Mouse (Mus musculus): ENCODE measurements around the gene Gm45261.

Gm45261 gene

DNA sequence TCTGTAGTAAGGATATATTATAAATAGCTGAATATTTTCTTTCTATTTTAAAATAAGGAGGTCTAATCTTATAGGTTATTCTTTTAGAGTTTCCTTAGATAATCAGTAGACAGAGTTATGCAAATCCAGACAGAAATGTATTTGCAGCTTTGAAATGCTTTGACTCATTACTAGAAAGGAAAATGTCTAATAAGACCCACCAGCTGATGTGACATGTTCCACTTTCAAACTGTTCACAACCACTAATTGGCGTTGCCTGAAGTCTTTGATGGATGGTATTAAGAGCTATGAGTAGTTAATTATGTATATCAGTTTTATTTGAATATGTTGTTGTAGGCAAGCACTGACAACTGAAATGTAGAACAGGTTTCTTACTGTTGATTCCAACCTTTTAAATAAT, 1.3 kb downstream of the Gm45261 start:
- Histone ChIP-seq H3K36me3 (ENCODE audit: insufficient read depth, low read length) (no peaks in the 10 kb centered on the region), H3K27me3 (ENCODE audit: insufficient read depth, low read length) (no peaks in the 10 kb centered on the region), H3K9me3 (ENCODE audit: low read length) (no peaks in the 10 kb centered on the region), H3K4me1 (replicated peaks; ENCODE audit: low read depth, low read length) (no peaks in the 10 kb centered on the region), H3K4me3 (replicated peaks; ENCODE audit: low read length) (no peak overlapping the region)
- TF ChIP-seq POU5F1 (IDR thresholded peaks at IDR 0.05; ENCODE audit: borderline replicate concordance, low read length) (no peak), NANOG (IDR thresholded peaks at IDR 0.05; ENCODE audit: borderline replicate concordance, low read length) (no peak), CTCF (conservative IDR thresholded peaks at IDR 0.05; ENCODE audit: low read length) (no peak)

DNA sequence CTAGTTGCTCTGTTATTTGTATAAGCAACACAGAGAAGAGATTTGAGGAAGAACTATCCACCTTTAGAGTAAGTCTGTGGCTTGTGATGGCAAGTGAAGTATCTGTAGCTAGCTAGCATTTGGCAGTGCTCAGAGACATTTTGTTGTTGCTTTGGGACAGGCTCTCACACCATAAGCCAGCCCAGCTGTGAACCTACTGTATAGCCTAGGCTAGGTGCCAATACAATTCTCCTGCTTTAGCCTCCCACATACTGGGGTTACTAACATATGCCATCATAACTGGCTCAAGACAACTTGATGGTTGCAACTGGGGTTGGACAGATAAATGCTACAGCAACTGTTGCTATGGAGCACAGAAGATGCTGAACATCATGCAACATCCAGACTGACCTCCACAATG, 1.8 kb downstream of the Gm45261 start:
- H3K27me3 ChIP-seq (ENCODE audit: insufficient read depth, low read length) = no peaks in the 10 kb centered on the region
- H3K4me1 ChIP-seq (replicated peaks; ENCODE audit: low read depth, low read length) = no peaks in the 10 kb centered on the region
- H3K9me3 ChIP-seq (ENCODE audit: low read length) = no peaks in the 10 kb centered on the region
- H3K4me3 ChIP-seq (replicated peaks; ENCODE audit: low read length) = no peak overlapping the region
- no peaks in the 10 kb centered on the region for H3K36me3 ChIP-seq (ENCODE audit: insufficient read depth, low read length)
- no peak for TF ChIP-seq CTCF (conservative IDR thresholded peaks at IDR 0.05; ENCODE audit: low read length)
- TF ChIP-seq POU5F1 (IDR thresholded peaks at IDR 0.05; ENCODE audit: borderline replicate concordance, low read length) = no peak
- no peak for TF ChIP-seq NANOG (IDR thresholded peaks at IDR 0.05; ENCODE audit: borderline replicate concordance, low read length)

DNA sequence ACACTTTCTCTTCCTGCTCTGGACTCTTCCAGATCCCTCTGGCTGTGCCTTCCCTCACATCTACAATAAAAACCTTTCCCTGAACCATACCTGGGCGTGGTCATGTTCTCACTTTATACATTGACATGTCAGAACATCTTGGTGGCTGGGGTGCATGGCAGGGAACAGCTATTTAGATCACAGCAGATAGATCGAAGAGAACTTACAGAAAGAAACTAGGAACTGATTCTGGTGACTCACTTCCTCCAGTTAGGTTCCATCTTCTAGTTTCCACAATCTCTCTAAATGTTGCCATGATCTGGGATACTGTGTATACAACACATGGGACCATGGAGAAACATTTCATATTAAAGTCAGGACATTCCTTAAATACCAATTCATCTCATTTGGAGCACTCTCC, 7.3 kb downstream of the Gm45261 start:
- Histone ChIP-seq H3K9me3 (ENCODE audit: low read length) (no peaks in the 10 kb centered on the region), H3K4me3 (replicated peaks; ENCODE audit: low read length) (no peak overlapping the region), H3K4me1 (replicated peaks; ENCODE audit: low read depth, low read length) (no peaks in the 10 kb centered on the region), H3K36me3 (ENCODE audit: insufficient read depth, low read length) (no peaks in the 10 kb centered on the region), H3K27me3 (ENCODE audit: insufficient read depth, low read length) (no peaks in the 10 kb centered on the region)
- TF ChIP-seq POU5F1 (IDR thresholded peaks at IDR 0.05; ENCODE audit: borderline replicate concordance, low read length) = no peak
- TF ChIP-seq NANOG (IDR thresholded peaks at IDR 0.05; ENCODE audit: borderline replicate concordance, low read length) = no peak
- no peak for TF ChIP-seq CTCF (conservative IDR thresholded peaks at IDR 0.05; ENCODE audit: low read length)

DNA sequence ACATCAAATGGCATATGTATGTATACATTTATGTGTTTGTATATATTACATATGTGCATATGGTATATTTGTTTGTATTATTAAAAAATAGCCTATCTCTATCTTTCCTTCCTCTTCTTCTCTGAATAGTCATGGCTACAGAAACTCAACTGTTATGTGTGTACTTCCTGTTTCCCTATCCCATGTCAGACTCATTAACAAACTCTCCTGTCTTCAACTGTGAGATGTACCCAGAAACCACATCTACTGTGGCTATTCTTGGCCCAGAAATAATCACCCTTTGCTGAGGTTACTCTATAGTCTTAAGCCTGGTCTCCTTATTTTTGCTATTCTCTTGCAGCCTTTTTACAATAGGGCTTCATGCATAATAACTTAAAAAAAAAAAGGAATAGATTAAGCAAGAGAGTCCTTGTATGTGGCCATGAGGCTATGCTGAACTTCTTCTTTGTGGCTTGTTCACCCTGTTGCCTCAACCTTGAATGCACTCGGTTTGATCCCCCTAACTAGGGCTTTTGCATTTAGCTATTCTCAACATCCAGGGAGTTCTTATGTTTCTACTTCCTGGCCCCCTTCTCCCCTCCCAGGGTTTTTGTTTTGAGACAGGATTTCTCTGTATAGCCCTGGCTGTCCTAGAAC, 9.2 kb downstream of the Gm45261 start:
- TF ChIP-seq POU5F1 (IDR thresholded peaks at IDR 0.05; ENCODE audit: borderline replicate concordance, low read length) (no peak), NANOG (IDR thresholded peaks at IDR 0.05; ENCODE audit: borderline replicate concordance, low read length) (no peak), CTCF (conservative IDR thresholded peaks at IDR 0.05; ENCODE audit: low read length) (no peak)
- Histone ChIP-seq H3K4me1 (replicated peaks; ENCODE audit: low read depth, low read length) (no peaks in the 10 kb centered on the region), H3K9me3 (ENCODE audit: low read length) (no peaks in the 10 kb centered on the region), H3K4me3 (replicated peaks; ENCODE audit: low read length) (no peak overlapping the region), H3K27me3 (ENCODE audit: insufficient read depth, low read length) (no peaks in the 10 kb centered on the region), H3K36me3 (ENCODE audit: insufficient read depth, low read length) (no peaks in the 10 kb centered on the region)

DNA sequence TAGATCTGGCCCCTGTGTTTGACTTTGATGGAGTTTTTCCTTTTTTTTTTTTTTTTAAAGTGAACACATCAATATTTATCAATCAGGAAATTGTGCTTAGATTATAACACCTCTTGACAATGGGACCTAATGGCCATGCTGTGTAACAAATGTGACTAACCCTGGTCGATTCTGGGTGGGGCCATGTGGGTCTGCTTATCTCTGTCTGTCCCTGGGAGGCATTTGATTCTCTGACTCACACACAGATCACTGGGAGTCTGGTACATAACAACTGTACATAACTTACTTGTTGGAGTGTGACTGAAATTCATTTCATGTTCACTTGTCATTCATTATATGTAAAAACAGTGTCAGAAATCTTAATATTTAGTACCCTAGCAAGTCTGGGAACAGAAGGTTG, 13.7 kb downstream of the Gm45261 start:
- TF ChIP-seq POU5F1 (IDR thresholded peaks at IDR 0.05; ENCODE audit: borderline replicate concordance, low read length) (no peak), CTCF (conservative IDR thresholded peaks at IDR 0.05; ENCODE audit: low read length) (no peak), NANOG (IDR thresholded peaks at IDR 0.05; ENCODE audit: borderline replicate concordance, low read length) (no peak)
- no peaks in the 10 kb centered on the region for H3K27me3 ChIP-seq (ENCODE audit: insufficient read depth, low read length)

DNA sequence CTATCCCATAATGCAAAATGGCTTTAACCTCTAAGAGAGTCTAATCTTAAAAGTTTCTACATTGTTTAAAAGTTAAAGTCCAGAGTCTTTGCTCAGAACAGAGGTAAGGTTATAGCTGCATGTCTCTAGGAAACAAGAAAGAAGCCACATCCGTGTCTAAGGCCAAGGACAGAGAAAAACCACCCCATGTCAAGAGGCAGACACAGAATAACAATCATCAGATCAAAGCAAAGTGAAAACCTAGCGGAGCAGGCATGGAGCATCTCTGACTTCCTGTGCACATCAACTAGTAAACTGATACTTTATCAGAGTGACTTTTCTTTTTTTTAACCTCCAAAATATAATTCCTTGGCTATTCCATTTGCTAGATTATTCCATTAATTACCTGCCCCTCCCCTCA, 20.3 kb downstream of the Gm45261 start:
- no peaks in the 10 kb centered on the region for H3K36me3 ChIP-seq (ENCODE audit: insufficient read depth, low read length)
- H3K4me3 ChIP-seq (replicated peaks; ENCODE audit: low read length) = no peak overlapping the region
- H3K27me3 ChIP-seq (ENCODE audit: insufficient read depth, low read length) = no peaks in the 10 kb centered on the region
- TF ChIP-seq POU5F1 (IDR thresholded peaks at IDR 0.05; ENCODE audit: borderline replicate concordance, low read length) (no peak), CTCF (conservative IDR thresholded peaks at IDR 0.05; ENCODE audit: low read length) (no peak), NANOG (IDR thresholded peaks at IDR 0.05; ENCODE audit: borderline replicate concordance, low read length) (no peak)
- H3K4me1 ChIP-seq (replicated peaks; ENCODE audit: low read depth, low read length) = no peaks in the 10 kb centered on the region
- no peaks in the 10 kb centered on the region for H3K9me3 ChIP-seq (ENCODE audit: low read length)

More for the DNA sequence above, 13.7 kb downstream of the Gm45261 start:
- H3K4me1 ChIP-seq (replicated peaks; ENCODE audit: low read depth, low read length) = no peaks in the 10 kb centered on the region
- H3K4me3 ChIP-seq (replicated peaks; ENCODE audit: low read length) = no peak overlapping the region
- H3K36me3 ChIP-seq (ENCODE audit: insufficient read depth, low read length) = no peaks in the 10 kb centered on the region
- no peaks in the 10 kb centered on the region for H3K9me3 ChIP-seq (ENCODE audit: low read length)

DNA sequence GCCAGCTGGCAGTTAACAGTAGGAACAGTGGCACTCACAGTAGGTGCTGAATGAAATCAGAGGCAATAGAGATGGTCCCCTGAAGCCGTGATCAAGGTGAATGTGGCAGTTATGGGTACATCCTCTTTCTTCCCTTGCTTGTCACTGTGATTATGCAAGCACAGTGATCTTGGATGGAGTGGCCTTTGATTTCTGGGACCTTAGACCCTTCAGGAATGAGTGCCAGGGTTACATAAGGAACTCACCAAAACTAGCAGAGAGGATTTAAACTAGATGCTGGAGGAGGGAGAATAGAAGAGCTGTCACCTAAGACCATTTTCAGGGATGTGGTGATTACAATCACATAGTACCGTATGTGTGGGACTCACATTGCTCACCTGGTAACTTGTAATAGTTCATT, 22.7 kb downstream of the Gm45261 start:
- H3K4me3 ChIP-seq (replicated peaks; ENCODE audit: low read length) = no peak overlapping the region
- H3K4me1 ChIP-seq (replicated peaks; ENCODE audit: low read depth, low read length) = no peaks in the 10 kb centered on the region
- no peaks in the 10 kb centered on the region for H3K27me3 ChIP-seq (ENCODE audit: insufficient read depth, low read length)
- no peaks in the 10 kb centered on the region for H3K9me3 ChIP-seq (ENCODE audit: low read length)
- TF ChIP-seq NANOG (IDR thresholded peaks at IDR 0.05; ENCODE audit: borderline replicate concordance, low read length) = no peak
- TF ChIP-seq POU5F1 (IDR thresholded peaks at IDR 0.05; ENCODE audit: borderline replicate concordance, low read length) = no peak
- TF ChIP-seq CTCF (conservative IDR thresholded peaks at IDR 0.05; ENCODE audit: low read length) = no peak
- no peaks in the 10 kb centered on the region for H3K36me3 ChIP-seq (ENCODE audit: insufficient read depth, low read length)

DNA sequence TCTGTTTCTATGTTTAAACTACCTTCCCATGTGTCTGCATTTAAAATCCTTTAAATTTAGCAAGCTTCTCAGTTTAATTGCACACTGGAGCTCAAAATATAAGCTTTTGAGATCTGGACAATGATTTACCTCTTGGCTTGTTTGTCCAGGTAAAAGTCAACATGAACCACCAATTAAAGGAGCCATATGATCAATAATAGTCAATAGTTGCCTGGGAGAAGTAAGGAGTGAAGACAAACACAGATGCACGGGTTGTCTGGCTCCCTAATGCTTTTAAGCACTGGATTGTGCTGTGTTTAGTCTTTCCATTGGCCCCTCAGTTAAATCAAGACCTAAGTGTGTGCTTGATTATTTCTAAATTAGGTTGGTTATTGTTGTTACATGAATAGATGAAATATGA, 33.3 kb downstream of the Gm45261 start:
- H3K36me3 ChIP-seq (ENCODE audit: insufficient read depth, low read length) = no peaks in the 10 kb centered on the region

DNA sequence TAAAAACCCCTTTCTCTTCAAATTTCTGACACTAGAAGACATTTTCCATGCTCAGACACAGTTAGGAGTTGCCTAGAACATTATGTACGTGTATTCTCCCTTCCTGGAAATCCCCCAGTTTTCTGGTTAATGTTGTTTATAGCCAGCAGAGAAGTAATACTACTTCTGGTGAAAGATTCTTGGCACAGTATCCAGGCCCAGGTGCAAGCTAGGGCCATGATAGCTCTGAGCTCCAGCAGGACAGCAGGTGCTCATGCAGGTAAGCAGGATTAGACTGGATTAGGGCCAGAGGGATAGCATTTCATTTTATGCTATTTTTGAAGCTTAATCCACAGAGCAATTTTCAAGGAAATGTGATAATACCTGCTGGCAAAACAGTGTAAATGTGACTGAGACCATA, 33.8 kb downstream of the Gm45261 start:
- Histone ChIP-seq H3K9me3 (ENCODE audit: low read length) (no peaks in the 10 kb centered on the region), H3K4me1 (replicated peaks; ENCODE audit: low read depth, low read length) (no peaks in the 10 kb centered on the region), H3K27me3 (ENCODE audit: insufficient read depth, low read length) (no peaks in the 10 kb centered on the region), H3K4me3 (replicated peaks; ENCODE audit: low read length) (no peak overlapping the region), H3K36me3 (ENCODE audit: insufficient read depth, low read length) (no peaks in the 10 kb centered on the region)
- TF ChIP-seq NANOG (IDR thresholded peaks at IDR 0.05; ENCODE audit: borderline replicate concordance, low read length) (no peak), CTCF (conservative IDR thresholded peaks at IDR 0.05; ENCODE audit: low read length) (no peak), POU5F1 (IDR thresholded peaks at IDR 0.05; ENCODE audit: borderline replicate concordance, low read length) (no peak)

More for the DNA sequence above, 33.3 kb downstream of the Gm45261 start:
- H3K4me3 ChIP-seq (replicated peaks; ENCODE audit: low read length) = no peak overlapping the region
- no peaks in the 10 kb centered on the region for H3K4me1 ChIP-seq (replicated peaks; ENCODE audit: low read depth, low read length)
- no peaks in the 10 kb centered on the region for H3K9me3 ChIP-seq (ENCODE audit: low read length)
- TF ChIP-seq POU5F1 (IDR thresholded peaks at IDR 0.05; ENCODE audit: borderline replicate concordance, low read length) (no peak), NANOG (IDR thresholded peaks at IDR 0.05; ENCODE audit: borderline replicate concordance, low read length) (no peak)
- H3K27me3 ChIP-seq (ENCODE audit: insufficient read depth, low read length) = no peaks in the 10 kb centered on the region
